Mouse (Mus musculus): ENCODE measurements around the gene Kank1.

- no peak for TF ChIP-seq GATA1 (IDR thresholded peaks at IDR 0.05; ENCODE audit: low read length)
- no peak for TF ChIP-seq TAL1 (IDR thresholded peaks at IDR 0.05; ENCODE audit: low read length)
Observed at GRCm38 (mm10) chr19:25273179-25273578, 36.4 kb downstream of the Kank1 start.
